Mouse (Mus musculus) E14TG2a.4 (cell line): ENCODE data around the gene Smco4.

Experiments
- CTCF ChIP-seq: conservative IDR thresholded peaks from 2 replicates; pipeline ENCODE4 v1.5.1; 2014; ENCODE audit warnings: low read length
- NANOG ChIP-seq: IDR thresholded peaks from 2 replicates; pipeline ENCODE4 v1.6.1; 2014; ENCODE audit warnings: borderline replicate concordance, low read length, mixed read lengths
- POU5F1 ChIP-seq: IDR thresholded peaks from 2 replicates; pipeline ENCODE4 v1.6.1; 2014; ENCODE audit warnings: low read length, borderline replicate concordance

- TF ChIP-seq CTCF (no peak), NANOG (no peak), POU5F1 (no peak)
Observed at GRCm38 (mm10) chr9:15503827-15504226, 10.6 kb downstream of the Smco4 start.
